Mouse (Mus musculus): ENCODE measurements at regions not wholly inside any gene's neighbourhood (a gene's known extent, or its start where the extent isn't known, plus 50 kb on each side); places are given as distances from the start of the nearest gene placed in this dataset.

- TF ChIP-seq MYOG (IDR thresholded peaks at IDR 0.05; ENCODE audit: control insufficient read depth in 1 of 3, insufficient read depth in 1 of 3, insufficient read length in 2 of 3, low read depth in 2 of 3): no peak
- TF ChIP-seq POLR2A (IDR thresholded peaks at IDR 0.05; ENCODE audit: insufficient read length, low read depth): no peak
- TF ChIP-seq TCF12 (IDR thresholded peaks at IDR 0.05; ENCODE audit: insufficient read depth, poor library complexity, severe bottlenecking): no peak
- no peak for TF ChIP-seq CEBPB (IDR thresholded peaks at IDR 0.05; ENCODE audit: insufficient read depth, poor library complexity, severe bottlenecking)
- no peak for TF ChIP-seq MYOD1 (IDR thresholded peaks at IDR 0.05; ENCODE audit: control insufficient read depth in 1 of 3, insufficient read length in 2 of 3, low read depth in 2 of 3)
- TF ChIP-seq MAX (IDR thresholded peaks at IDR 0.05; ENCODE audit: low read depth): no peak
- no peak for TF ChIP-seq USF1 (IDR thresholded peaks at IDR 0.05; ENCODE audit: low read depth)
Measured at GRCm38 (mm10) chr4:12784479-12784878, 612.7 kb upstream of the Fam92a start.
